Mouse (Mus musculus): ENCODE data around the gene Mafk.

DNA sequence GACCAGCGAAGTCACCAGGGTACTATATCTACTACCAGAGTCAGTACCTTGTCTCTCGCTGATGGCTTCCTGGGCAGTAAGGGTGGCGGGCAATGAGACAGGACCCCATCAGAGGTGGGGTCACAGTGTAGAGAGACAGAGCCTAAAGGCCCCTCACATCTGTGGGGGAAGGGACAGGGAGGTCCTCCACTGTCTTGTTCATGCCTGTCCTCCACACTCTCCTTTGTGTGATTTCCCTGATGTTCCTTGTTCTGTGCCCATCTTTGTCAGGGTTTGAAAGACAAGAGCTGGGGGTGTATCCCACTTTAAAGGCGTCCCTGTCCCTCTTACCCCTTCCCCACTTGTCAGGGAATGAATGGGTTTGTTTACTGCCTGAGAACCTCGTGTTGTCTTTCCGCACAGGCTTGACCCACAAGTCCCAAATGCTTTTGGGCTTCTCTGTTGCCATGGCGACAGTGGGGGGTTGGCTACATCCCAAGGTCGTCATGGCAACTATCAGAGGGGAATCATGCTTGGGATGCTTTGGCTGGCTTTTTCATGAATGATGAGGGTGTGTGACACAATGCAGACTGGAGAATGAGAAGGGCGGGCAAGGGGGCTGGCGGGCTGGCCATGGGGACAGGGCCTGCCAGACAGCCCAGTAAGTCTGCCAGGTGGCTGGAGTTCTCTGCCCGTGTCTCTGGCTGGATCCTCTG, 6.3 kb downstream of the Mafk start:
- TF ChIP-seq CTCF (IDR thresholded peaks at IDR 0.05; ENCODE audit: borderline replicate concordance, control insufficient read depth, extremely low read depth, insufficient read depth, low read length, poor library complexity) (no peak), POLR2A (IDR thresholded peaks at IDR 0.05; ENCODE audit: control insufficient read depth, extremely low read depth, insufficient read depth, low read length, poor library complexity) (no peak)

Measured in thymus, adult 2 months (tissue).